Mouse (Mus musculus): ENCODE results near the gene Kcnip1.

DNA sequence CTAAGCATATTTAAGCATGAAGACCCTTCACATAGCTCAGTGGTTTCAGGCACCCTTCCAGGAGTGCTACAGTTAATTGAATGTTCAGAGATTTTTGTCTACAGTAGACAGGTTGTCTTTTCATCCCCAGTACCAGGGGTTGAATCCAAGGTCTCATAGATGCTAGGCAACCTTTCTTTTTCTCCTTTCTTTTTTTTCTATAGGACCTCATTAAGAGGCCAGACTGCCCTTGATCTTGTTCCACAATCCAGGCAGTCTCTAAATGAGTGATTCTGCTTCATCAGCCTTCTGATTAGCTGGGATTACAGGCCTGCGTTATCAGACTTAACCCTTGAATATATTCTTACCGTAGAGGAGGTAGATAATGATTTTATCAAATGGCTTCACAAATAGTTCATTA lies 189.9 kb downstream of the Kcnip1 start:
- TF ChIP-seq CTCF (IDR thresholded peaks at IDR 0.05; ENCODE audit: extremely low read depth, insufficient read depth, low read length) (no peak), POLR2A (IDR thresholded peaks at IDR 0.05; ENCODE audit: extremely low read depth, insufficient read depth, low read length) (no peak)
